Mouse (Mus musculus): ENCODE measurements around the gene Arhgef26.

- TF ChIP-seq POLR2A (IDR thresholded peaks at IDR 0.05; ENCODE audit: low read depth, low read length): no peak
- TF ChIP-seq CTCF (IDR thresholded peaks at IDR 0.05; ENCODE audit: extremely low read depth, insufficient read length, insufficient replicate concordance, low read depth, low read length): no peak
Measured at GRCm38 (mm10) chr3:62310493-62310892, 27.7 kb upstream of the Arhgef26 start.
